Mouse (Mus musculus) stomach, postnatal 0 days (tissue): ENCODE measurements around the gene Nfrkb.

ENCODE experiments used
- CTCF ChIP-seq: IDR thresholded peaks from 2 replicates; pipeline ENCODE4 v1.5.1; 2016; ENCODE audit warnings: antibody characterized with exemption, low read depth, mild to moderate bottlenecking, moderate library complexity
- EP300 ChIP-seq: optimal IDR thresholded peaks from 2 replicates; pipeline ENCODE3; 2016; ENCODE audit warnings: antibody characterized with exemption

- no peak for TF ChIP-seq EP300
- no peak for TF ChIP-seq CTCF
These were observed 46.5 kb downstream of the Nfrkb start for GRCm38 (mm10) chr9:31432336-31432975.
